Mouse (Mus musculus) large intestine, adult 2 months (tissue): ENCODE data around the gene Fkbpl. TPM values are rescaled to one million over a fixed set of nuclear protein-coding genes. Genes with fewer than 3 reads are reported as not detected.

Experiments used
- DNase-seq: peaks from one replicate; pipeline ENCODE4 v3.0.0-alpha.2; 2012; ENCODE audit warnings: low read depth, low spot score
- WGBS: fragments of 180-500 bp; shearing (Covaris S2); methylation state at CpG from one replicate; pipeline ENCODE4 v1.1.7; 2018; 5-methylcytosine and 5-hydroxymethylcytosine counted together
- polyA plus RNA-seq: library from polyadenylated mRNA; depleted of rRNA; stranded (reverse); fragments of >200 nt; gene quantifications from 2 replicates; pipeline ENCODE4 v1.2.3, GENCODE M21; 2012

Fkbpl gene
- polyA plus RNA-seq, 1 experiment: 3.7 TPM

DNA sequence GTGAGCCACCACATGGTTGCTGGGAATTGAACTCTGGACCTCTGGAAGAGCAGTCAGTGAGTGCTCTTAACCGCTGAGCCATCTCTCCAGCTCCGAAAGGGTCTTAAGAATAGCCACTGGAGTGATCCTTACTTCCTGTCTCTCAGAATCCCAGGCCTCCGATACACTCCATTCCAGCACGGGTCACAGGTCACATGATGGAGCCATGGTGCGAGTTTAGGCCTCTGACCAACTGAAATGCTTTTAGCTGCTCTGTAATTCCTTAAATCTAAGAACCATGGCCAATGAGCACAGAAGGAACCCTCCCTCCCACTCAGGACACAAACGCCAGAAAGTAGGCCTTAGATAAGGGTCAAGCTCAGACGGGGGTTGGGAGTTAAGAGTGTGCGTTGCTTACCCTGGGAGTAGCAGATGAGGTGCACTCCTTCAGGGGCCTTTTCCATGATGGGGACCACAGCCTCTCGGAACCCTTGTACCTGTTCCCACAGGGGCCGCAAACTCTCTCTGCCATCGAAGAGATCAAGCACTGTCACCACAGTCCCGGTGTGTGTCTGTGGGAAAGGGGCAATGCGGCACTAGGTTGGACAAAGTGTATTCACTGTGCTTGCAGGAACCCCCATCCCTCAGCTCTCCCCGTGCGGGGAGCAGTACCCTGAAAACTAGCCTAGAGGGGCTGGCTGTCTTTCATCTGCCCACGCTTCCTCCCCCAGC lies 18.3 kb upstream of the Fkbpl start:
- WGBS: 50% methylated on average over 16 of the region's 16 CpGs
- DNase-seq: no peak

DNA sequence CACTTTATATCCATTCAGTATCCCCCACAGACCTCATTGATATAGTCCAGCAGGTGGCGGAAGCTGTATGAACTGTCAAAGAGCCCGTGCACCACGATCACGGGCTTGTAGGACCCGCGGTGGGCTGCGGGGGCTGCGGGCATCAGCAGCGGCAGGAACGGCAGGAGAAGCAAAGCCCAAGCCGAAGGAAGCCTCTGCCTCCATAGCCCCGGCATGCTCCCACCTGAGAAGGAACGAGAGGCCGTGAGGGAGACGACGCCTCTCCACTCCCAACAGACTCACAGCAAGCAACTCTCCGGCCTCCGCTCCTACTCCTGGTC lies 17.8 kb upstream of the Fkbpl start:
- under 1% methylated on average over 18 of the region's 18 CpGs for WGBS

DNA sequence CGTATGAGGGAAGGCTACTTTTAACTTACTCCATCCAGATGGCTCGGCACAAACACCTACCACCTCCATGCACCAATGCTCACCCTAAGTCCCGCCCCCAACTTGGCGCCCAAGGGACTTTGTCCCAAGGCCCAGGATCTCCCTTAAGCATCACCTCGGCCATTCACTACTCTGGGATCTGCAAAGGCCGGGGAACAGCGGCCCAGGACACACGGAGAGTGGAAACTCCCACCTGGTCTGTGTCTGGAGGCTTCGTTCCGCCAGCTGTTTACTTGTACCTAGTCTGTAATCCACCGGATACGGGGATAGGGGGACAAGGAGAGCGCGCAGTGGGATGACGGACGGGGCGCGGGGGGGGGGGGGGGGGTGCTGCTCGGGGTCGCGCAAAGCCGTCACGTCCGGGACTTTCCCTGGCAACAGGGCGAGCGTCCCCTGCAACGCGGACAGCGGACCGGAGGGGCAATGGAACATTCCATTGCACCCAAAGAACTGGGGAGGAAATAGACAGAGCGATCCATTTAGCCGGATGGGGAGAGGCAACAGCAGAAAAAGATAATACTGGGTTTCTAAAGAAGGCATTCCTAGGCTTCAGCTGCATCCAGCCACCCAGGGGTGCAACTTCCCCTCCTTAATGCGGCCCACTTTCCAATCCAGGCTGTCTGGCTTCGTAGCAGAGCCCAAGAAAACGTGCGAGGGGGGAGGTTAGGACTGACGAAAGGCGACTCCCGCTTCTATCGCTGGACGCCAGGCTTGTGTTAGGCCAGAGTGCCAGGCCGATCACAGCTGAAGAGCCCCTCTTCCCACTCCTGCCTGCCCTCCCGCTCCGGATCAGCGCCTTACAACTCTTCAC lies 17.2 kb upstream of the Fkbpl start:
- WGBS: 1% methylated on average over 45 of the region's 45 CpGs
- peak; percentile 45 for DNase-seq

More for the DNA sequence above, 17.8 kb upstream of the Fkbpl start:
- no peak for DNase-seq

DNA sequence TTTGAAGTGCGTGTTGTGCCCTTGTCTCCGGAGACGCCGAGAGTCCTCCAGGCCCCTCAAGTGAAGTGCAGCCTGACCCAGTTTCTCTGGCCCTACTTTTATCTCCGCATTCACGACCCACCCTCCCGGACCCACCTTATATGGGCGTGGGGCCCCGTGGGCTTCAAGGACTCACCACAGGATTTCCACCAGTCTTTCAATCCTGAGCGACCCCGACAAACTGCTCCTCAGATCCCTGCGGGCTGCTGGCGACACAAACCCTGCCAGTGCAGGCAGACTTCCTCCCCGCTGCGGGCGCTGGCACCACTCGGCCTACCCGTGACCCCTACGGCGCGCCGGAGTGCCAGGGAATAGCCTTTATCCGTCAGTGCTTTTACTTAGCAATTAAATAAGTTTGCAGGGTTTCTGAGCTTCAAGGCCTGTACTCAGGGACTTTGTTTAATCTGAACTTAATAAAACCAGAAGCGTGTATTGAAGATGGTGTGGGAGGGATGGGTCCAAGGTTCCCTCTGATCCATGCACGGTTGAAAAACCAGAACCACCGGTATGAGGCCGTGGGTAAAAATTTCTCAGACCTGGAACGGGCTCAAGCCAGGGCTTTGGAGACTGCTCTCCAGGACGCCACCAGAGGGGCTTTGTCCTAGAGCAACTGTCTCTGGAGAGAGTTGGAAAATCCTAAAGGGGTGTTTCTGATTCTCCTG lies 16.5 kb upstream of the Fkbpl start, which contains the start of gene Ppt2:
Gene Ppt2 (minus strand): TSS at position 568 of the 701 bp plus-strand sequence.
- DNase-seq: no peak

DNA sequence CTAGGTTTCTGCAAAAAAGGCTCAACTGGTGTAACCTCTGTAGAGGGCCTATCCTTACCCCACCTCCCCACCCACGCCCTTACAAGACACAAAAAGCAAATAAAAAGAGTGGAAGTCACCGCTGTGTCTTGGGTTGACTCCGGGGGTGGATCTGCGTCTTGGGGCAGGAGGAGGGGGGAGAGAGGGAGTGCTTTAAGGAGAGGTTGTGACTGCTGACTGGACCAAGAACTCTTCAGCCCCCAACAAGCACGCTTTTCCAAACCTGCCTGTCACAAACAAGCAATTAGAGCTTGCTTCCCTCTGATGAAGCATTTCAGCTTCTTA lies 16.0 kb upstream of the Fkbpl start:
- DNase-seq: no peak
- 5% methylated on average over 5 of the region's 5 CpGs for WGBS

More for the DNA sequence above, 16.5 kb upstream of the Fkbpl start, which contains the start of gene Ppt2:
- 1% methylated on average over 29 of the region's 29 CpGs for WGBS

DNA sequence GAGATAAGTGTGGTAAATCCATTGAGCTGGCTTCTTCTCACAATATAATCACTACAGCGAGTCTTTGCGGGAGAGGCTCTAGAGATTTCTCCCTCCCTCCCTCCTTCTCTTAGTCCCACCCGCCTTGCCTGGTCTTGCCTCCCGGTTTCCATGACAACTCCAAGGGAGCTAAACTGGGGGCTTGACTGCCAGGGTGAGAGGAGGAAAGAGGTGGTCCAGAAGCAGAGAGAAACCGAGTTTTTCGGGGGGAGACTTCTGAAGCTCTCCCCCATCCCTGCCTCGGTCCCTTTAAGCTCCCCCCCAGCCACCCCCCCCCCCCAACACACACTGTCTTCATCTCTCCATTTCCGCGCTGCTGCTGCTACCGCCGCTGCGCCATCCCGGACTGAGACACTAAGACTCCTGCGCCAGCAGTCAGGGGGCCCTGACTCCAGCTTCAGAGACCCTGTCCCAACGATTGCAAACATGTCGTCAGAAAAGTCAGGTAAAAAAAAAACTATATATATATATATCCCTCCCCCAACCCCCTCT lies 15.3 kb upstream of the Fkbpl start, which contains the start of gene Prrt1:
Gene Prrt1 (plus strand): TSS at position 313 of the 531 bp plus-strand sequence.
- DNase-seq: no peak

DNA sequence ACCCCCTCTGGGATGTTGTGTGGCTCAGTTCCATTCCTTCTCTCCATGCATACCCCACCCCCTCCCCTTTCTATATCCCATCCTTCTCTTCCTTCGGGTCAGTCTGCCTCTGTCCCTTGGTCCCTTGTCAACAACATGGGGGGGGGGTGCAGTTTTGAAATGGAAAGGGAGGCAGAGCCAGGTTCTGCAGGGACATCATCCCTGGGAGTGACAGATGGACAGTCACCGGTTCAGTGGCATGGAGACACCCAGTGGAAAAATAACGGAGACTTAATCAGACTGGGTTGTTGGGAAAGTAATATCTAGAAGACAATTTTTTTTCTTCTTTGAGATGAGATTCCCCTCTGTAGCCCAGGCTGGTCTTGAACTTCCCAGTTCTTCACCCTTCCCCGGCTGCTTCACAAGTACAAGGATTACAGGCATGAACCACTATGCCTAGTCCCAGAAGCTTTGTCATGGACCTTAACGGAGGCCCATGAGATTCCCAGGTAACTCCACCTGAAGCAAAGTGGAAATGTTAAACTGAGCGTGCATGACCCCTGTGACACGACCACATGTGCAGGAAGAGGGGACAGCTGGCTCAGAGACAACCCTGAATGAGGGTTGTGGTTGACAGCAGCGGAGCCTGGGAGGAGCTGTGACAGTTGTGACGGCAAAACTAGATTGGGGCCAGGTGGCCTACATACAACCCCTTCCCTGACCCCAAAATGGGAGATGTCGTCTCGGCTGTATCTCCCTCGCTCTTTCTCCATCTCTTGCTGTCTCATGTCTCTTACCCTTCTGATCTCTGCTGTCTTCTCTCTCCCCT lies 14.6 kb upstream of the Fkbpl start:
- DNase-seq: no peak
- 66% methylated on average over 12 of the region's 12 CpGs for WGBS

More for the DNA sequence above, 15.3 kb upstream of the Fkbpl start, which contains the start of gene Prrt1:
- WGBS: 33% methylated on average over 16 of the region's 16 CpGs

DNA sequence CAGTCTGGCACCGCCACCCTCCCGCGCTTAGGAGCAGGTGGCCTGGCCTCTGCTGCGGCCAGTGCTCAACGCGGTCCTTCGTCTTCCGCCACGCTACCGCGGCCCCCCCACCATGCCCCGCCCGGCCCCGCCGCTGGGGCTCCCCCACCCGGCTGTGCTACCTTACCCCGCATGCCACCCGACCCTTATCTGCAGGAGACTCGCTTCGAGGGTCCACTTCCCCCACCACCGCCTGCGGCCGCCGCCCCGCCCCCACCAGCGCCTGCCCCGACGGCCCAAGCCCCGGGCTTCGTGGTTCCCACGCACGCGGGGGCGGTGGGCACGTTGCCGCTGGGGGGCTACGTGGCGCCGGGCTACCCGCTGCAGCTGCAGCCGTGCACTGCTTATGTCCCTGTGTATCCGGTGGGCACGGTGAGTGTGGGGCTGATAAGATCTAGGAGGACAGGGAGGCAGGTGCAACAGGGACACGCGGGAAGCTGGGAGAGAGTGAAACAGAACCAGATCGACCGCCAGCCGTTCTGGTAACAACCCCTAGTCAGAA lies 13.7 kb upstream of the Fkbpl start:
- 11% methylated on average over 48 of the region's 48 CpGs for WGBS
- DNase-seq: no peak

DNA sequence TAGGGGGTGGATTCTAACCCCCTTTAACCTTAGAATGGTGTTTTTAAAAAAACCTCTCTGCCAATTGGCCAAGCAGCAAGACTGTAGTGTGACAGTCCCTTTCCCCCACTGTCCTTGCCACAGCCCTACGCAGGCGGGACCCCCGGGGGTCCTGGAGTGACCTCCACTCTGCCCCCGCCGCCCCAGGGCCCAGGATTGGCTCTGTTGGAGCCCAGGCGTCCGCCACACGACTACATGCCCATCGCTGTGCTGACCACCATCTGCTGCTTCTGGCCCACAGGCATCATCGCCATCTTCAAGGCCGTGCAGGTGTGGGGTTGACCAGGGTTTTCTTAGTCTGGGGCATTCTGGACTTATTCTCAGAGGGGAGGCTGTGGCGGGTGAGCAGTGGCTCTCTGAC lies 12.9 kb upstream of the Fkbpl start:
- no peak for DNase-seq
- WGBS: 32% methylated on average over 12 of the region's 12 CpGs

DNA sequence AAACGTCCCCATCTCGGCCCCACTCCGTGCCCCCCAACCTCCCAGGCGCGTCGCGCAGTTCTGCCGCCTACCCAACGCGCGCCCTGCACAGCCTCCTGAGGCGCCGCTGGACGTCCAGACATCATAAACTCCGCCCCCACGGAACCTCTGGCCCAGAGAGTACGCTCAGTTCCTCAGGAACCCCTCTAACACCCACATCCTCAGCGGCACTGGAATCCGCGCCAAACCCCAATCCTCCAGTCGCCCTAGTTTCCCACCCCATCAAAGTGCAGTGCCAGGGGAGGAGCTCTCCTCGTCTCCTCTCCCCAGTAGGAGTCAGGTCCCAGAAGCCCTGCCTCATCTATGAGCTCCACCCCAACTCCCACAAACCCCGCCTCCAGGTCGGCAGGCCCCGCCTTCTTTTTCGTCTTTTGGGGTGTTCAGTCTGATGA lies 12.3 kb upstream of the Fkbpl start:
- 1% methylated on average over 26 of the region's 26 CpGs for WGBS
- no peak for DNase-seq

DNA sequence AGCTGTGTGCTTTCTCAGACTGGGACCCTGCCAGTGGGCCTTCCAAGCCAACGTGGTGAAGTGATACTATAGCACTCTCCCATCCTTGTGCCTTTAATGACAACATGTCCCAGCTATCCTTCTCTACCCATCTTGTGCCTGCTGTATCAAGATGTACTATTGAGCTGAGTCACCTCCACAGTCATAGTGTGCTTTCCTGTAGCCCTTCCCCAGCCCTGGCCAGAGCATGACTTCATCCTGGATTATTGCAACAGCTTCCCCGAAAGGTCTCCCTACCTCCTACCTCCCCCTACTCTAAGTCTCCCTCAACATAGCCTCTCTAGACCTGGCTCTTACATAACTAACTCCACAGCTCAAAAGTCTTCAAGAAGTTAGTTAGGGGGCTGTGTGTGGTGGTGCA lies 8.9 kb upstream of the Fkbpl start:
- DNase-seq: no peak
- WGBS: 76% methylated on average over 2 of the region's 2 CpGs

DNA sequence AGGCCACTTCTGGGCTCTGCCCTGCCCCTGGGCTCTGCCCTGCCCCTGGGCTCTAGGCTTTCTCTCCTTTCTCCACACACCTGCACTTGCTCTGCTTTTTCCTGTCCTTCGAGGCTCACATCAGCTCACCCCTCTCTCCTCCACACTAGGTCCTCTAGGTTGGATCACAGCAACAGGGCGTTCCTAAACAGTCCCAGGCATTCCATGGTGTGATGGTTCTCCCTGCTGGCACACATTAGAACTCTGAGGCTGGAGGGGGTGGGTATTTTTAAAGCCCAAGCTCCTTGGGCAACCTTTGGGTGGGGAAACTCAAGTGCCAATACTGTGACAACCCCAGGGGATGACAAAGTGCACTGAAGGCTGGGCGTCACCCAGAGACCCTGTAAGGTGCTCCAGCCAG lies 7.1 kb upstream of the Fkbpl start:
- 60% methylated on average over 3 of the region's 3 CpGs for WGBS
- DNase-seq: no peak

DNA sequence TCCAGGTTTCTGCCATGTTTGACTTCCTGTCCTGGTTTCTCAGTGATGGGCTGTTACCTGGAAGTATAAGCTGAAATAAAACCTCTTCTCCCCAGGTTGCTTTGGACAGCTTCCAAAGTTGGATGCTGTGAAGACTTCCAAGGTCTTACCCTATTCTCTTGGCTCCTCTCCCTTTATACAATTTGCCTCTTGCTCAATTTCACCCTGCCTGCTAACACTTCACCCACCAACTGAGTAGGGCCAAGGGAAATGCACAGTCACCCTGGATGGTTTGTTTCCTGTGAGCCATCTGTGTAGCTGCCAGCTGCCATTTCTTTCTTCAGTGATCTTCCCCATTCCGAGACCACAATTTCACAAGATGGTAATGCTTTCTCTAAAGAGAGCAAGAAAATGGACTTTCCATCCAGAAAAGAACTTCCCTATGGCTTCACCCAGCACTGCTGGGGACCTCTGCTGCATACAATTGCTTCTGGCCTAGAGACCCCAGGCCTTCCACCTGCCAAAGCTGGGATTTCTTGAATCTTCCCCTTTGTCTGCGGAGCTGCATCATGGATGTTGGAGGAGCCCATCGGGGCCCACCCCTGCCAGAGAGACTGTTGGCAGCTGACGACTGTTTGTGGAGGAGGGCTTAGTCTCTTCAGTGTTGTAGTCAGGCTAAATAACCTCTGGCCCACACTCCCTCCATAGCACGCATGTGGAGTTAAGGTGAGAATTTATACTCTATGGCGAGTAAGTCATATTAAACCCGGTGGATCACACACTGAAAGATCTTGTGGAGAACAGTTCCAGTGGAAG lies 4.9 kb upstream of the Fkbpl start:
- WGBS: 79% methylated on average over 7 of the region's 7 CpGs
- no peak for DNase-seq

DNA sequence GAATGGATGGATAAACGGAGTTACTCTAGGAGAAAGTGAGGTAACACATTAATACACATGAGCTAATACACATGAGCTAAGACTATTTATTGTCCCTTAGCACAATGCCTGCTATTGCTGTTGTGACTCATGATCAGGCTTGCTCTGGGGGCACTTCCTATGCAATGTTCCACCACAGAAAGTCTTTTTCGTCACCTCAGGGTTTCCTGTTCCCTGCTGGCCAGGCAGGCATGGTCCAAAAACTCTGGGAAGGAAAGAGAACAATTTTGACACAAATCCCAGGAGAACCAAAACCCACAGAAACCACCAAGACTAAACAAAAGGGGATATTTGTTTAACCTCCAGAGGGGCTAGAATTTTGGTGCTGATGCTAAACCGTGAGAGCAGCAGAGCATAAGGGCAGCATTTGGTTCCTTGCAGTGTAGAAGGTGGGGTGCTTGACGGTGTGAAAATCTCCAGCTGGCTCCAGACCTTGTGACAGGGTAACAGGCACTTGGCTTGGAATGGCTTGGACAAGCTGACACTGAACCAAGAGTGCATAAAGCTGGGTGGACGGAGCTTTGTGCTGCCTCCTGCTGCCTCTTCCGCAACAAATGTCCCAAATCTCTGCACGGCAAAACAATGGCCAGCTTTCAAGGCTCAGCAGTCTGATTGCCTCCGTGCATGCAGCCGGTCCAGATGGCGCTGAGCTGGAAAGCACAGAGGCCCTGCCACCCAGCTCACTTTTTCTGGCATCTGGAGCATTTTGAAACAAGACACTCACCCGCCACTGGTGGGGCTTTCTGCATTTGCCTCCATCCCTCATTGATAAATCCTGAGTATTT lies 3.6 kb upstream of the Fkbpl start:
- WGBS: 34% methylated on average over 11 of the region's 11 CpGs
- DNase-seq: no peak

DNA sequence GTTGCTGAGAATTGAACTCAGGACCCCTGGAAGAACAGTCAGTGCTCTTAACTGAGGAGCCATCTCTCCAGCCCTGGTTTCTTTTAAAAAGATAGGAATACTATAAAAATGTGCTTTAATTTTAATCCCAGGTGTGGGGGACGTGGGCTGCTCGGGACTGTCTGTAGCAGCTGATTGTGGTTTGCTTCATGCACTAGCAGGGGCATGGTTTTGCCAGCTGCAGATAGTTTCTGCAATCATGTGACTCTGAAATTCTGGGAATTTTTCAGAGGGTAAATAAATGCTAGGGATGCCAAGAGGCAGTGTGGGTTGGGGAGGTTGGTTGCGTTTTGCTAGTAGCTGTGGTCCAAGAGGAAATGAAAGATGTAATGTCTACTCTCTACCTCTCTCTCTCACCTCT lies 2.6 kb upstream of the Fkbpl start:
- no peak for DNase-seq

DNA sequence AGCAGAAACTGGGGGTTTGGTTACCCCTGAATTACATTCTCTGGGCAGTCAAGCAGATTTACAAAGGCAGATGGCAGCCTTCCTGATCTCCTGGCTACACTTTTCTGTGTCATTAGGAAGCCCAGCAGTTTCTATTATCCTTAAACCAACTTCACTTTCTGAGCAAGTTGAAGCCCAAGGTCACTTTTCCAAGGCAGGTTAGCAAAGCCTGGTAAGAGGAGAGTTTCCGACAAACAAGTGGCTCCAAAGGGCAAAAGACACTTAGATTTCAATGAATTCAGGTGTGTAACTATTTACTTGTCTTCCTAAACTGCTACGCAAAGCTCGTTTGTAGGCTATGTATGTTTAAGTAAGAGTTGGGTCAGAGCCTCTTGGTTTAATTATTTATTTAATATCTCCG lies 1.2 kb upstream of the Fkbpl start:
- WGBS: 69% methylated on average over 4 of the region's 4 CpGs

More for the DNA sequence above, 2.6 kb upstream of the Fkbpl start:
- WGBS: 66% methylated on average over 3 of the region's 3 CpGs

DNA sequence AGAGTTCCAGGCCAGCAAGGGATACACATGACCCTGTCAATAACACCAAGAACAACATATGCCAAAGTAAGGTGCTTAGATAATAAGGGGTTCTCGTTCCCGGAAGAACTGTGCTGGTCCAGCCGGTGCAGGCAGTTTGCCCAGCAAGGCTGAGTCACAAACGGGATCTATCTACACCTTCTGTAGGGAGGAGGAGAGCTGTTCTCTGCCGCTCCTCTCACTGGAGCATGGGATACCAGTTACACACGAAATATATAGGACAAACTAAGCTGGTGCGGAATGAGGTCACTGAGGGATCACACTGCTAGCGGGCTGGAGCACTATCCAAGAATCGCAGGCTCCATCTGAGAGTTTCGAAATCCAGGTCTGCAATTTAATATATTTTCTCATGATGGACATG lies 620 bp upstream of the Fkbpl start:
- no peak for DNase-seq
- 68% methylated on average over 10 of the region's 10 CpGs for WGBS

More for the DNA sequence above, 1.2 kb upstream of the Fkbpl start:
- no peak for DNase-seq
